Mouse (Mus musculus) bone marrow macrophage, adult 2 months (primary cell): ENCODE measurements around the gene Map3k7. TPM values are rescaled to one million over a fixed set of nuclear protein-coding genes. Genes with fewer than 3 reads are reported as not detected.

Source experiments
- H3K27ac ChIP-seq: 2 replicates; pipeline ENCODE4 v1.5.1; 2012; ENCODE audit warnings: low read depth, low read length; ENCODE audit not compliant: insufficient read depth
- H3K4me1 ChIP-seq: 2 replicates; pipeline ENCODE4 v1.6.1; 2012; ENCODE audit warnings: low read length; ENCODE audit not compliant: control insufficient read depth, insufficient read depth
- H3K4me3 ChIP-seq: 2 replicates; pipeline ENCODE4 v1.5.1; 2012; ENCODE audit warnings: mild to moderate bottlenecking, low read length, moderate library complexity; ENCODE audit not compliant: insufficient read depth
- CTCF ChIP-seq: IDR thresholded peaks from 2 replicates; pipeline ENCODE4 v1.5.1; 2012; ENCODE audit warnings: low read depth, mild to moderate bottlenecking, low read length, moderate library complexity
- POLR2A ChIP-seq: IDR thresholded peaks from 2 replicates; pipeline ENCODE4 v1.6.1; 2012; ENCODE audit warnings: mild to moderate bottlenecking, low read depth, low read length, borderline replicate concordance
- polyA plus RNA-seq: library from polyadenylated mRNA; stranded (reverse); fragments of >200 nt; gene quantifications from 2 replicates; pipeline ENCODE4 v1.2.4, GENCODE M21; 2012; ENCODE audit not compliant: missing spikeins, insufficient read depth, insufficient read length

Gene Map3k7
- polyA plus RNA-seq, 1 experiment: 30.0 TPM

DNA sequence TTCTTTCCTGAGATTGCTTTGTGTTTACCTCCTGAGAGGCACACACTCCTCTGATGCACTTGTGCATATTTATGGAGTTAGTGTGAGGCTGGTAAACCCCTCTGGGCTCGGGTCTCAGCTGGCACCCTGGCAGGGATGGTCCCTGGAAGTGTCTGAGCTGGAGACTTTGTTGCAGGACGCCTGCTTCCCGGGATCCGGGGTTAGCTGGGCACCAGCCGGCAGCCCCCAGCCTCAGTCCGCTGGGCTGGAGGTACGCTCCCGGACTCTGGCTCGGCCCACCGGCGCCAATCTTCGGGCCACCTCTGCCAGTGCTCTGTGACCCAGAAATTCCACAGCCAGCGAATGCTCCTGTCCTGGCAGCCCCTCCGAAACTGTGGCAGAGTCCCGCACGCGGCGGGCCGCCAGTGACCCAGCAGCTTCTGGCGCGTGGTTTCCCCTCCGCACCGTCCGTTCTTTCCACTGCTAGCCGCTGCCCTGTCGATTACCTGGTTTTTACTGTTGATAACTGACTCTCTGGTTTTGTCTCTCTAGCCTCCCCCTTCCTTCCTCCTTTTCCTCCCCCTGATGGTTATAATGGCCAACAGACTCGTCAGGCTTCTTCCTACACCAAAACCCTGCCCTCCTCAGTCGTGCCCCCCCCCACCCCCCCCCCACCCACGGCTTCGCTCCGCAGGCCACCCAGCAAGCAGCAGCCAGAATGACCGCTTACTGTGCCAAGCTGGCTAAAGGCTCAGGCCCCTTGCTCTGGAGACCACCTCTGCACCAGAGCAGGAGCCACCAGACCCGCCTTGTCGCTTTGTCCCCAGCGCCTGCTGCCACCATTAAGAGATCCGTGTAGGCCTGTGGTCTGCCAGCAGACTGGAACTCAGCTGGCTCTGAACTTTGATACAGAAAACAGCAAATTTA is 26.3 kb upstream of the Map3k7 start:
- Histone ChIP-seq H3K4me3 (peak overlapping the region; percentile 24), H3K4me1 (peaks cover 17% of the 10 kb centered on the region), H3K27ac (no peak overlapping the region)
- TF ChIP-seq POLR2A (no peak), CTCF (no peak)

DNA sequence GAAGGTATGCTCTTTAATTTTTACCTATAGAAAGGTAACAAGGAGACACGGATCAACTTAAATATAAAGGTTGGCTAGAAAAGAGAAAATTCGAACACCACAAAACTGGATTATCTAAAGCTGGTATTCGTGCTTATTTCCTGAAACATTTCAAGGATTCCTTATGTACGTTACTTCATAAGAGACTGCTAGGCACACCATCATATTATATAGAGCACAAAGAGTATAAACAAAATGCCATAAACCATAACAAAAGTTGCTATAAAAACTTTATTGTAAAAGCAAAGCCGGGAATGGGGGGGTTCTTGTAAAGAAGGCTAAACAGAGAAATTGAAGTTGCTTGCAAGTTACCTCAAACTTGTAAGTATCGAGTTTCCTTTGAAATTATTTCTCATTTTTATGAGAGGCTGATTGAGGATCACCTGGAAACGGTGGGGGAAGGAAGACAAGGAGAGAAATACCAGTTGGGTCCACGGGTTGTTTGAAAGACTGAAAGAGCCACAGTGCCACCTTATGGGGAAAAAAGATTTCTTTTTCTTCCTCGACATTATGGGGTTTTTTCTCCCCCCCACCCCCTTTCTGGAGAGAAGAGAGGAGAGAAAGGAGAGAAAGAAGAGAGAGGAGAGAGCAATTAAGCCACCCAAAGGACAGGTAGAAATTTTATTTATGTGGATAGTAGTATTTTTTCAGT is 25.3 kb upstream of the Map3k7 start:
- no peak overlapping the region for H3K4me3 ChIP-seq
- no peak overlapping the region for H3K27ac ChIP-seq
- H3K4me1 ChIP-seq: peaks cover 17% of the 10 kb centered on the region
- TF ChIP-seq POLR2A: no peak
- no peak for TF ChIP-seq CTCF

DNA sequence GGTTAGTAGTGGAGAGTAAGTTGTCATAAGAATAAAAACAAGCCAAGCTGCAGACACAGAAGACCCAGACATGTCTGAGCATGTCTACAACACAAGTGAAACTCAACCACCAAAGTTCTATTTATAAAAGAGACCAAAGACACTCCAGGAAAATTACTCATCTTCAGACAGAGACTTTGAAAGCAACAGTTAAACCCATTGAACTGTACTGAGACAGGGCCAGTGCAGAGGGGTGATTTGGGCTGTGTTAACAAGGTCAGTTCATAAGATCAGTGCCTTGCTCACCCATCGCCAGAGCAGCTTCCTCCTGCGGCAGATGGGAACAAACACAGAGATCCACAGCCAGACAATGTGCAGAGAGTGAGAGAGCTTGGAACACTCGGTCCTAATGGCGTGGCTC is 22.3 kb upstream of the Map3k7 start:
- Histone ChIP-seq H3K4me1 (peaks cover 15% of the 10 kb centered on the region), H3K4me3 (peak overlapping the region; percentile 18; the same call in 1 of the 2 replicates), H3K27ac (peak overlapping the region; percentile 98)
- TF ChIP-seq POLR2A (no peak), CTCF (no peak)

DNA sequence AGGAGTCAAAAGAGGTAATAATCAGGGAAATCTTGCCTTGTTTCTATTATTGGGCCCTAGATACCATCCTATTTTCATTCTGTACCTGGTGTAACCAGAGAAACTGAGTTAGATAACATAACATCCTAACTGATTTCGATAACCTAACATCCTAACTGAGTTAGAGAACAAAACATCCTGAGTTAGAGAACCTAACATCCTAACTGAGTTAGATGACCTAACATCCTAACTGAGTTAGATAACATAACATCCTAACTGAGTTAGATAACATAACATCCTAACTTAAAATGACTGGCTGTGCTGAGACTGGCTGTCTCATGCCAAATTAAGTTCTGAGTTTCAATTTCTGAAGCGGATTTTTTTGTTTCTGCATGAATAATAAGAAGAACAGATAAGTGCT is 20.9 kb upstream of the Map3k7 start:
- no peak overlapping the region for H3K4me3 ChIP-seq
- H3K4me1 ChIP-seq: peaks cover 5% of the 10 kb centered on the region
- no peak overlapping the region for H3K27ac ChIP-seq
- TF ChIP-seq POLR2A: no peak
- TF ChIP-seq CTCF: no peak

DNA sequence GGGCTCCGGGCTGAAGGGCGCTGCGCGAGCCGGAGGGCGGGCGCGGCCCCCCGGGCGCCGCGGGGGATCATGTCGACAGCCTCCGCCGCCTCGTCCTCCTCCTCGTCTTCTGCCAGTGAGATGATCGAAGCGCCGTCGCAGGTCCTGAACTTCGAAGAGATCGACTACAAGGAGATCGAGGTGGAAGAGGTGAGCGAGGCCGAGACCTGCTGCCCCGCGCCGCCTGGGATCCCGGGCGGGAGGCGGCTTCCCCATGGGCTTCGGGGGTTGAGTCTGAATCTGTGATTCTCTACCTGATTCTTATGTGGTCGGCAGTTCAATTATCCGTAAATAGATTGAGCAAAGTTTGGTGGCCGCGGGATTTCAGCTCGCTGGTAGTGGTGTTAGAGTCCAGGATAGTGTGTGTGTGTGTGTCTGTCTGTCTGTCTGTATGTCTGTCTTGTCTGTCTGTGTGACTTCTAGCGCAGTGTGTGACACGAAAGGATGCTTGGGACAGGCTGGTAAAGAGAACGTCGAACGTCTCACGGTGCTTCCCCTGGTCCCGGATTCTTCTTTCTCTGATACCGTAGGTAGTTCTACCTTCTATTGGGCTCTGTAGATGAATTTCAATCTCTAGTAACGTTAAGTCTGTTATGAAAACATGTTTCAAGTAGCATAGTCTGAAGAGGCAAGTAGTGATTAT is 438 bp downstream of the Map3k7 start:
- Histone ChIP-seq H3K4me3 (peak overlapping the region; percentile 98), H3K4me1 (peaks cover 16% of the 10 kb centered on the region), H3K27ac (peak overlapping the region; percentile 97)
- no peak for TF ChIP-seq CTCF
- TF ChIP-seq POLR2A: no peak

DNA sequence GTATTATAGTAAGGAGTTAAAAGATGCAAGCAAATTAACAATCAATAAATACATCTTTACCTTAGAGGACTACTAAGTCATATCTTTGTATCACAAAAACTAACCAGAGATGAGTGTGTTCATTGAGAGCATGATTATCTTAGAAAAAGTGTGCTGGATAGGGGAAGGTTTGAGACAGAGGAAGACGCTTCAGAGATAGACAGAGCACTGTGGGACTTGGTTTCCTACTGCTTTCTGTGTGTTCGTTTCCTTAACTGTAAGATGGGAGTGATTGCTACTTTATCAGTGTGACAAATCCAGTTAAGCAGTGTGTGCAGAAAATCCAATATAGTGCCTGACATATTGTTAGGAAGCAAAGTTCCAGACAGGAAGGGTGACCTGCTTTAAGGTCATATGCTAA is 1.3 kb downstream of the Map3k7 start:
- Histone ChIP-seq H3K4me1 (peaks cover 18% of the 10 kb centered on the region), H3K27ac (no peak overlapping the region), H3K4me3 (peak overlapping the region; percentile 98)
- TF ChIP-seq POLR2A (no peak), CTCF (no peak)

DNA sequence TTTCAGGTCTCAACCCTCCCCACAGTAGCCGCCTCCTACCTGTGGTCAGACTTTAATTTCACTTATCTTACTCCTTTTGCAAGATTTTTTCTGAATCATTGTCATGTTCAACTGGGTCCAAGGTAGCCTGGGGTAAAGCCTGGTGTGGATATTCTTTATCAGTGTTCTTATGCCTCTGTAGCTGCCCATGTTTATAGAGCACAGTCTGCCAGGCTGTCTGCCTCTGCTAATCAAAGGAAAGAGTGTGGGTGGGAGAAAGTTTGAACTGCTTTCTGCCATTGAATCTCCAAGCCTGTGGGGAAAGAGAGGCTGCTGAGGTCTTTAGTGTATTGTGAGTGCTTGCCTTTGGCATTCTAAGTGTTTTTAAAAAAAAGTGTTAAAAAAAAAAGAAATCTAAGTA is 7.5 kb downstream of the Map3k7 start:
- Histone ChIP-seq H3K27ac (no peak overlapping the region), H3K4me3 (no peak overlapping the region), H3K4me1 (peaks cover 24% of the 10 kb centered on the region)
- TF ChIP-seq CTCF: no peak
- TF ChIP-seq POLR2A: no peak

DNA sequence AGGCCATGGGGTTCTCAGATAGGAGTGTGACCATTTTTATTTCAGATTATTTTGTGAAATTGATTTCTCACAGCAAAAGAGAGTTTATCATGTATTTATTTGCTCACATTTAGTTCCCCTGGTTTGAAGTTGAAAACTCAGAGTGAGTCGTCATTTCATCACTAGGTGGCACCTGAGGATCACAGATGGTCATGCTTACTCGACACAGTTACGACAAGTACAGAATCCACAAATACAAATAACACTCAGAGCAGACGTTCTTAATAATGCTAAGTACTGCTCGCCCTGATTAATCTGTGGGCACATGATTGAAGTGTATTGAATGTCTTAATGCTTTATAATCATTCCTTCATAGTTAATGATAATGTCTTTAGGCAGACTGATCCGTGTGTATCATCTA is 8.3 kb downstream of the Map3k7 start:
- TF ChIP-seq CTCF (no peak), POLR2A (no peak)
- peaks cover 19% of the 10 kb centered on the region for H3K4me1 ChIP-seq
- H3K27ac ChIP-seq: no peak overlapping the region
- H3K4me3 ChIP-seq: no peak overlapping the region

DNA sequence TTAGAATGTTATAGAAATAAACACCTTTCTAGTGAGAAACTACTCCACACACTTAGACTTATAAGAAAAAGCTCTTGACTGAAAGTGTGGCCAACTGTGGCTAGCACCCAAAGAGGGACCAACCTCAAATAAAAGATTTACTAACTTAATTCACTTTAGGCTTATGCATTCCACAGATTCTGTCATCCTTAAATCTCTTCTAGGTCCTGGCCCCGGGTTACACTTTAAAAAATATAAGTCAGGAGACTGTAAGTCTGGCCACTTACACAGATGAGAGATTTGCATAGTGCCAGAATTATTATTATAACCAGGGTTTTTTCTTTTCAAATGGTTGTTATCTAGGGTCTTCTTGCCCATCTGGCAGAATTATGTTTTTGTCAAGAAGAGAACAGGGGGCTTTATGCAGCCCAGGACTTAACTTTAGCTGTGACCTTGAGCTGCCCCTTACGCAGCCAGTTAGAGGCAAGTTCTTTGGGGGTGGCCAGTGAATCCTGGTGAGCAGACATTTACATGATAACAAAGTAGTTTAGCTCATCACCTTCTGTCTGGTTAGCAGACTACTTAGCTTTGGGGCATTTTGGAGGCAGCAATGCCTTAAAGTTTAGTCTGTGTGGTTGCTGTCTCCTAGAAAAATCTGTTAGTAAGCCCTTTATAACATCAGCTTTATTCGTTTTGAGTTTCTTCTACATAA is 11.5 kb downstream of the Map3k7 start:
- Histone ChIP-seq H3K4me1 (peaks cover 12% of the 10 kb centered on the region), H3K4me3 (no peak overlapping the region), H3K27ac (no peak overlapping the region)
- TF ChIP-seq POLR2A: no peak
- no peak for TF ChIP-seq CTCF
